Mouse (Mus musculus) midbrain, embryonic 14.5 days (tissue): ENCODE measurements around the gene Scaf1. TPM values are rescaled to one million over a fixed set of nuclear protein-coding genes. Genes with fewer than 3 reads are reported as not detected.

Experiments
- ATAC-seq: fragments of 200-750 bp; cut with Nextera tagmentation; 2 replicates; pipeline ENCODE4 v1.8.0; 2017; ENCODE audit warnings: moderate number of reproducible peaks, moderate library complexity; ENCODE audit not compliant: low FRiP score, low TSS enrichment
- DNase-seq: peaks from one replicate; pipeline ENCODE4 v3.0.0-alpha.2; 2015
- H3K27ac ChIP-seq: fragments of 300-500 bp; sonication (generic); replicated peaks from 2 replicates; pipeline ENCODE4 v1.5.1; 2014; ENCODE audit warnings: mild to moderate bottlenecking, low read depth, low read length, moderate library complexity
- H3K27me3 ChIP-seq: fragments of 300-500 bp; sonication (generic); 2 replicates; pipeline ENCODE4 v1.6.1; 2014; ENCODE audit warnings: low read length, control low read depth, mixed read lengths; ENCODE audit not compliant: control insufficient read depth, insufficient read depth
- H3K36me3 ChIP-seq: fragments of 300-500 bp; sonication (generic); 2 replicates; pipeline ENCODE4 v1.6.1; 2014; ENCODE audit warnings: low read length, control low read depth; ENCODE audit not compliant: control insufficient read depth, insufficient read depth
- H3K4me1 ChIP-seq: fragments of 300-500 bp; sonication (generic); 2 replicates; pipeline ENCODE4 v1.6.1; 2014; ENCODE audit warnings: mild to moderate bottlenecking, antibody characterized with exemption, low read length, control low read depth; ENCODE audit not compliant: control insufficient read depth, insufficient read depth
- H3K4me2 ChIP-seq: fragments of 300-500 bp; sonication (generic); 2 replicates; pipeline ENCODE4 v1.6.1; 2014; ENCODE audit warnings: mild to moderate bottlenecking, low read length, moderate library complexity
- H3K4me3 ChIP-seq: fragments of 300-500 bp; sonication (generic); replicated peaks from 2 replicates; pipeline ENCODE4 v1.5.1; 2014; ENCODE audit warnings: low read depth, low read length
- H3K9ac ChIP-seq: fragments of 300-500 bp; sonication (generic); replicated peaks from 2 replicates; pipeline ENCODE4 v1.6.1; 2014; ENCODE audit warnings: mild to moderate bottlenecking, low read length, moderate library complexity
- H3K9me3 ChIP-seq: fragments of 300-500 bp; sonication (generic); 2 replicates; pipeline ENCODE4 v1.6.1; 2016; ENCODE audit warnings: low read length, control low read depth, mixed read lengths; ENCODE audit not compliant: control insufficient read depth
- WGBS: fragments of 180-500 bp; shearing (Covaris S2); extraction: QIAGEN DNeasy Blood & Tissue Kit; methylation state at CpG from one replicate; pipeline ENCODE4 v1.1.7; 2014; 5-methylcytosine and 5-hydroxymethylcytosine counted together
- polyA plus RNA-seq: library from polyadenylated mRNA; unstranded; fragments of >200 nt; fragmentation: Nextera tagmentation; extraction: Ambion mirVana; gene quantifications from 2 replicates; pipeline ENCODE4 v1.2.1, GENCODE M21; 2014

The Scaf1 gene
- polyA plus RNA-seq, 1 experiment from 2014 or later = 60.6 TPM

DNA sequence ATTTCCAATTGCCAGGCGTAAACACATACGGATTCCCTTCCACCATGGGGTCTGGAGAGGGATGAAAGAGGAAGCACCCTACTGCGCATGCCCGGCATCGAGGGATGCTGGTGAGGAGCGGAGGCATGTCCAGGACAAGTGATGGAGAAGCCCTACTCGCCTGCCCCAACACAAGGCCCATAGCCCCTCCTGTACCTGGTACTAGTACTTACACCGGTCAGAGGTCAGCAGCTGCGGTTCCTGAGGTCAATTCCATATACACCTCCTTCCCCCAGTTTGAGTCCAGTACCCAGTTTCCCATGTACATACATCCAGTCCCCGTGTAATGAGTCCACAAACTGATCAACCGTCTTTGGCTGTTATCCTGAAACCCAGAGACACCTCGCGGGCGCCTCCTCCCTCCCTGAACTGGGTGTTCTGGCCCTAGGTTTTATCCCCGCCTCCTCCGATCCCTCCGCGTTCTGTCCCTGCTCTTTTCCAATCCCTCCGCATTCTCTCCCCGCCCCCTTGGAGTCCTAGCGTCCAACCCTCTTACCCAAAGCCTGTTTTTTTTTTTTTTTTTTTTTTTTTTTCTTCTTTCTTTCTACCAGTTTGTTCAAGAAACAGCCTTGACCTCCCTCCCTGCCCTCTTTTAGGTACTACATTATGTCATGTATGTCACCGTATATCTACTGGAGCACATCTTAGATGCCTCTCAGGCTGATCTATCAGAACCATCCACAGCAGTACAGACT, 41.6 kb downstream of the Scaf1 start, which contains the start of gene Cpt1c:
Gene Cpt1c, minus strand, starts transcription at position 469 of the 734 bp plus-strand sequence.
- Histone ChIP-seq H3K36me3 (peaks cover 38% of the 10 kb centered on the region), H3K9ac (peak within 1 kb of the TSS; percentile 69), H3K4me1 (peaks cover 34% of the 10 kb centered on the region), H3K9me3 (no peaks in the 10 kb centered on the region), H3K27me3 (no peaks in the 10 kb centered on the region), H3K4me3 (peak within 1 kb of the TSS; percentile 56), H3K4me2 (peak within 1 kb of the TSS; percentile 96), H3K27ac (peak within 1 kb of the TSS; percentile 97)
- WGBS = 2% methylated on average over 22 of the region's 22 CpGs
- DNase-seq = peak; percentile 94
- ATAC-seq = peak; percentile 66

DNA sequence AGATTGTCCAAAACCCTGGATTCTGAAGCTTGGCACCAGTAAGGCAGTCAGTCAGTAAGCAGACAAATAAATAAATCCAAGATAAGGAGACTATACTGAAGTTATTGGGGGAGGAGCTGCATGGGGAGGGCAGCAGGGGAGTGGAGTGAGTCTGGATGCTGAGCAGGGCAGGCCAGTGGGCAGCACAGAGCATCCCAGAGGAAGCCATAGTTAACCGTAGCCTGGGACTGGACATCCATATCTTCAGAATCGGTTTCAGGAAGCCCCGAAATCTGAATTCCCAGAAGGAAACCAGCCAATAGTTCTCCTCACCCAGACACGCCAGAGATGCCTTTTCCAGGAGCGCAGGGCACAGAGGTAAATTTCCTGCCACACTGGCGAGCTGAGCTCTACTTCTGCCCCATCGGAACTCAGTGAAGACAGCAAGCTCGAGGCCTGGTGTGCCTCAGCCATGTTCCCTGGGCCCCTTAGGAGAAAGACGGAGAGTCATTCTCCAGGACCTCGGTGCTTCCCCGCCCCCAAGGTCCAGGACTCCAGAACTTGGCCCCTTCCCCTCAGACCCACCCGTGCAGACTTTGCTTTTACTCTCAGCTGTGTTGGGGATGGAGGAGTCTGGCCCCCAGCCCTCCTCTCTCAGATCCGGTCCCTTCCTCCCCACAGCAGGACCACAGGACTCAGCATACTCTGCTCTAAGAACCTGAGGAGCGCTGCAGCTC, 42.6 kb downstream of the Scaf1 start:
- WGBS = 31% methylated on average over 14 of the region's 14 CpGs
- peak overlapping the region; percentile 69 for H3K9ac ChIP-seq
- H3K4me2 ChIP-seq = peak overlapping the region; percentile 96
- peaks cover 28% of the 10 kb centered on the region for H3K36me3 ChIP-seq
- ATAC-seq (no peak), DNase-seq (no peak)
- peaks cover 34% of the 10 kb centered on the region for H3K4me1 ChIP-seq
- H3K9me3 ChIP-seq = no peaks in the 10 kb centered on the region
- no peaks in the 10 kb centered on the region for H3K27me3 ChIP-seq
- peak overlapping the region; percentile 56 for H3K4me3 ChIP-seq
- peak overlapping the region; percentile 97 for H3K27ac ChIP-seq

DNA sequence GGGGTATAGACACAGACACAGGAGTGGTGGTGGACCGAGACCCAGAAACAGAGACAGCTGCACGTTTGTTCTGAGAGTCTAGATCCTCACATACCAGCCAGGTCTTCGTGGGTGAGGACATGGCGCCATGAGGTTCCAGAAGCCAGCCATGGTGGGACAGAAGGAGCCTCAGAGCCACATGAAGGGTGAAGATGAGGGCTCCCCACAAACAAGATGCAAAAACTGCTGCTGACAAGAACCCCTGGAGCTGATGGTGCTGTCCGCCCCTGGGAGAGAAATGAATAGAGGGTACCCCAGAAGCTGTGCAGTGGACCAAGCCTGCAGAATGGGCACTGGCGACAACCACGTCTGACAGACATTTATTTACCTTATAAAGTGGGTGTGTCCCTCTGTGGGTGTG, 45.0 kb downstream of the Scaf1 start:
- peaks cover 34% of the 10 kb centered on the region for H3K4me1 ChIP-seq
- H3K4me3 ChIP-seq = peak overlapping the region; percentile 49
- no peaks in the 10 kb centered on the region for H3K9me3 ChIP-seq
- peak overlapping the region; percentile 29 for H3K9ac ChIP-seq
- peak overlapping the region; percentile 83 for H3K27ac ChIP-seq
- no peak for ATAC-seq
- peak overlapping the region; percentile 81 for H3K4me2 ChIP-seq
- no peak for DNase-seq
- no peaks in the 10 kb centered on the region for H3K27me3 ChIP-seq
- H3K36me3 ChIP-seq = peaks cover 16% of the 10 kb centered on the region
- 72% methylated on average over 7 of the region's 7 CpGs for WGBS

GRCm38 (mm10) chr7:44970231-44970691, 45.9 kb downstream of the Scaf1 start:
- Histone ChIP-seq H3K9ac (peak overlapping the region; percentile 29; the same call in 1 of the 2 replicates), H3K9me3 (no peaks in the 10 kb centered on the region), H3K4me2 (peak overlapping the region; percentile 81), H3K27ac (peak overlapping the region; percentile 83), H3K4me3 (peak overlapping the region; percentile 49), H3K27me3 (no peaks in the 10 kb centered on the region), H3K4me1 (peaks cover 32% of the 10 kb centered on the region), H3K36me3 (peaks cover 19% of the 10 kb centered on the region)
- WGBS = under 1% methylated on average over 36 of the region's 36 CpGs
- peak; percentile 93 for ATAC-seq
- DNase-seq = peak; percentile 93

GRCm38 (mm10) chr7:44966638-44967037, 49.5 kb downstream of the Scaf1 start:
- Histone ChIP-seq H3K4me1 (peaks cover 9% of the 10 kb centered on the region), H3K27ac (no peak overlapping the region), H3K36me3 (peaks cover 49% of the 10 kb centered on the region), H3K9me3 (no peaks in the 10 kb centered on the region), H3K4me3 (no peak overlapping the region), H3K27me3 (no peaks in the 10 kb centered on the region), H3K9ac (no peak overlapping the region), H3K4me2 (no peak overlapping the region)
- no peak for DNase-seq
- 84% methylated on average over 15 of the region's 15 CpGs for WGBS
- no peak for ATAC-seq

DNA sequence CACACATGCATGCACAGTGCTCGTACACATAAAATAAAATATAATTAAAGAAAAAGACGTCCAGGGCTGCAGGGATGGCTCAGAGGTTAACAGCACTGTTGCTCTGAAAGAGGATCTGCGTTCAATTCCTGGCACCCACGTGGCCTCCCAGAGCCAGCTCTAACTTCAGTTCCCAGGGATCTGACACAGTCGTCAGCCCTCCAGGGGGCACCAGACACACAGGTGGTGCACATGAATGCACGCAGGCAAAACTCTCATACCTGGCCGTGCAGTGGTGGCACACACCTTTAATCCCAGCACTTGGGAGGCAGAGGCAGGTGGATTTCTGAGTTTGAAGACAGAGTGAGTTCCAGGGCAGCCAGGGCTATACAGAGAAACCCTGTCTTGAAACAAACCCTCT, 50.2 kb downstream of the Scaf1 start:
- Histone ChIP-seq H3K4me1 (peaks cover 3% of the 10 kb centered on the region), H3K4me2 (no peak overlapping the region), H3K9me3 (no peaks in the 10 kb centered on the region), H3K27ac (no peak overlapping the region), H3K9ac (no peak overlapping the region), H3K4me3 (no peak overlapping the region), H3K27me3 (no peaks in the 10 kb centered on the region), H3K36me3 (peaks cover 56% of the 10 kb centered on the region)
- ATAC-seq (no peak), DNase-seq (no peak)
- 85% methylated on average over 7 of the region's 7 CpGs for WGBS

GRCm38 (mm10) chr7:44964990-44965389, 51.2 kb downstream of the Scaf1 start:
- Histone ChIP-seq H3K4me1 (no peaks in the 10 kb centered on the region), H3K4me3 (no peak overlapping the region), H3K9me3 (no peaks in the 10 kb centered on the region), H3K27ac (no peak overlapping the region), H3K36me3 (peaks cover 63% of the 10 kb centered on the region), H3K9ac (no peak overlapping the region), H3K27me3 (no peaks in the 10 kb centered on the region), H3K4me2 (no peak overlapping the region)
- WGBS = 97% methylated on average over 13 of the region's 13 CpGs
- ATAC-seq (no peak), DNase-seq (no peak)

GRCm38 (mm10) chr7:44962831-44963230, 53.3 kb downstream of the Scaf1 start:
- Histone ChIP-seq H3K4me2 (no peak overlapping the region), H3K36me3 (peaks cover 77% of the 10 kb centered on the region), H3K9ac (no peak overlapping the region), H3K27ac (no peak overlapping the region), H3K4me3 (no peak overlapping the region), H3K27me3 (no peaks in the 10 kb centered on the region), H3K9me3 (no peaks in the 10 kb centered on the region), H3K4me1 (no peaks in the 10 kb centered on the region)
- no peak for ATAC-seq
- WGBS = 96% methylated on average over 5 of the region's 5 CpGs
- no peak for DNase-seq
